9 mouse cellular contexts compared by ENCODE assay signal in the genomic region with DNA sequence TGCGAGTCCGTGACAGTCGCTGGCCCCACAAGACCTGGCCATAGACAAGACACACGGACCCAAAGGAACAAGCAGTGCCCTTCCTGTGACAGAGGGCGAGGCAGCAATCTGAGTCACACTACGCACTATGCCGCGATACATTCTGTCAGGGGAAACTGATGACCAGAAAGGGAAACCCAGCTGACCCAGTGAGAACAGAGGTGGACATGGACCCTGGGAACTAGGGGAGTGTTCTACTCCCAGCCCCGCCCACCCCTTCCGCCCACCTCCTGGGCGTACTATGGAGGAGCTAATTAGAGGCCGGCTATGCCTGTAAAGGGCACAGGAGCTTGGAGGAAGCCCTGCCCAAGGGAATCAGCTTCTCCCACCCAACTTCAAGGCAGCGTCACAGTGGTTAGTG. TPM values are rescaled to one million over a fixed set of nuclear protein-coding genes. Genes with fewer than 3 reads are reported as not detected.
DNase-seq lines count a peak whose midpoint lies in the region; ATAC-seq lines count a peak whose summit lies in the region.
"Had no signal": no experiment of that assay in that cellular context is flagged by ENCODE, and none has a peak within 500 bp of the region (broad histone marks: within the 10 kb centered on the region; RNA-seq: fewer than 3 reads in every experiment).

No protein-coding gene starts in this region.

- no peaks in the 10 kb centered on the region for H3K9me3 ChIP-seq in kidney, embryonic 15.5 days (replicated peaks)
- H3K9me3 ChIP-seq in heart, embryonic 16.5 days (replicated peaks; ENCODE audit: control insufficient read depth, low read length): no peaks in the 10 kb centered on the region

- no peaks in the 10 kb centered on the region for H3K36me3 ChIP-seq in kidney, embryonic 15.5 days
- no peaks in the 10 kb centered on the region for H3K36me3 ChIP-seq in heart, embryonic 16.5 days (ENCODE audit: control insufficient read depth, insufficient read depth)

- peak overlapping the region; percentile 48 for H3K4me2 ChIP-seq in kidney, embryonic 15.5 days
- peak overlapping the region; percentile 26 for H3K4me2 ChIP-seq in heart, embryonic 16.5 days (ENCODE audit: low read depth, low read length)

- DNase-seq in kidney, postnatal 25 days: no peak
- peak; percentile 62 for DNase-seq in embryo, embryonic 11 days
- peak; percentile 44 for DNase-seq in neural tube, embryonic 10.5 days (ENCODE audit: extremely low spot score, low spot score)
- no peak for DNase-seq in layer of hippocampus, postnatal 10 days (ENCODE audit: low spot score in 2 of 2)
- DNase-seq in ovary, postnatal 10 days (ENCODE audit: low spot score): no peak
- DNase-seq: kidney, postnatal 14 days; thymus, postnatal 4 days had no signal

- H3K27ac ChIP-seq in kidney, embryonic 15.5 days: no peak overlapping the region
- H3K27ac ChIP-seq in heart, embryonic 16.5 days (ENCODE audit: low read length): peak overlapping the region; percentile 52

- ATAC-seq in kidney, embryonic 15.5 days (replicated peaks; ENCODE audit: low FRiP score): peak; percentile 31; the same call in 1 of the 2 replicates
- no peak for ATAC-seq in heart, embryonic 16.5 days (replicated peaks; ENCODE audit: extremely low read depth, insufficient read depth, low FRiP score)

- no peak overlapping the region for H3K9ac ChIP-seq in kidney, embryonic 15.5 days
- no peak overlapping the region for H3K9ac ChIP-seq in heart, embryonic 16.5 days (ENCODE audit: low read length)

- H3K27me3 ChIP-seq in kidney, embryonic 15.5 days: 0 out of 2 replicates have a peak, but pooled peaks cover 5% of the 10 kb centered on the region
- no peaks in the 10 kb centered on the region for H3K27me3 ChIP-seq in heart, embryonic 16.5 days (ENCODE audit: control insufficient read depth, insufficient read depth, low read length)

- WGBS in kidney, embryonic 15.5 days: 10% methylated on average over 13 of the region's 13 CpGs
- WGBS in heart, embryonic 16.5 days: 13% methylated on average over 13 of the region's 13 CpGs

- H3K4me1 ChIP-seq in kidney, embryonic 15.5 days: peaks cover 35% of the 10 kb centered on the region
- H3K4me1 ChIP-seq in heart, embryonic 16.5 days (ENCODE audit: control insufficient read depth, insufficient read depth, low read length): peaks cover 17% of the 10 kb centered on the region

- H3K4me3 ChIP-seq in kidney, embryonic 15.5 days (replicated peaks): peak overlapping the region; percentile 14; the same call in 1 of the 2 replicates
- H3K4me3 ChIP-seq in heart, embryonic 16.5 days (ENCODE audit: low read length): no peak overlapping the region

RNA-seq across cellular contexts. Expression of gene Pcbd1, which starts 19.9 kb away (rescaled TPM):
- 144 and 153 TPM in 2 replicates for polyA plus RNA-seq in kidney, embryonic 15.5 days (2015; fragmentation: Nextera tagmentation; extraction: Ambion mirVana)
- 53.5 and 60.1 TPM in 2 replicates for polyA plus RNA-seq in heart, embryonic 16.5 days (2015; fragmentation: Nextera tagmentation; extraction: Ambion mirVana)
- 10 to 100 TPM; 13.3 to 17.9 TPM for total RNA-seq in layer of hippocampus, postnatal 10 days (2021)

Comparison
In these comparisons a context has a peak if more than half of its experiments do, and no peak if none do; other contexts are left out.
1. DNase-seq: peak in embryo, embryonic 11 days (single experiment) and neural tube, embryonic 10.5 days (single experiment); none in kidney, postnatal 25 days (0 of 2), layer of hippocampus, postnatal 10 days (0 of 2) and ovary, postnatal 10 days (single experiment).